Mouse (Mus musculus): ENCODE data around the gene Mapk1ip1.

- no peak for TF ChIP-seq CHD2 (IDR thresholded peaks at IDR 0.05; ENCODE audit: low read depth, low read length)
- no peak for TF ChIP-seq ZC3H11A (IDR thresholded peaks at IDR 0.05; ENCODE audit: borderline replicate concordance, low read depth, low read length)
- no peak for TF ChIP-seq ZNF384 (IDR thresholded peaks at IDR 0.05; ENCODE audit: low read depth, low read length)
- TF ChIP-seq HCFC1 (IDR thresholded peaks at IDR 0.05; ENCODE audit: borderline replicate concordance, insufficient read depth, low read length) = no peak
- no peak for TF ChIP-seq MAFK (IDR thresholded peaks at IDR 0.05; ENCODE audit: insufficient read depth, low read depth, low read length)
Measured at GRCm38 (mm10) chr7:138867286-138867685, 21.2 kb upstream of the Mapk1ip1 start.
